Mouse (Mus musculus) lung, postnatal 0 days (tissue): ENCODE results near the gene Wdr82. TPM values are rescaled to one million over a fixed set of nuclear protein-coding genes. Genes with fewer than 3 reads are reported as not detected.
"Not testable (repeated sequence)": the region's sequence is repeated elsewhere in the genome, so short reads cannot be mapped to it uniquely, and the experiment has no call there.

Source experiments
- ATAC-seq: fragments of 200-750 bp; cut with Nextera tagmentation; 2 replicates; pipeline ENCODE4 v1.8.0; 2017; ENCODE audit warnings: moderate library complexity
- DNase-seq: peaks from one replicate; pipeline ENCODE4 v3.0.0-alpha.2; 2016; ENCODE audit warnings: low spot score
- H3K27ac ChIP-seq: fragments of 300-500 bp; sonication (generic); 2 replicates; pipeline ENCODE4 v1.5.1; 2014; ENCODE audit warnings: antibody characterized with exemption, mild to moderate bottlenecking, low read length, mixed read lengths
- H3K27me3 ChIP-seq: fragments of 300-500 bp; sonication (generic); replicated peaks from 2 replicates; pipeline ENCODE4 v1.6.1; 2014; ENCODE audit warnings: low read length, mixed read lengths; ENCODE audit not compliant: insufficient read depth
- H3K36me3 ChIP-seq: fragments of 300-500 bp; sonication (generic); 2 replicates; pipeline ENCODE4 v1.6.1; 2014; ENCODE audit warnings: low read length, mixed read lengths; ENCODE audit not compliant: insufficient read depth
- H3K4me1 ChIP-seq: fragments of 300-500 bp; sonication (generic); 2 replicates; pipeline ENCODE4 v1.6.1; 2014; ENCODE audit warnings: antibody characterized with exemption, low read depth, low read length, mixed read lengths; ENCODE audit not compliant: insufficient read depth
- H3K4me2 ChIP-seq: fragments of 300-500 bp; sonication (generic); replicated peaks from 2 replicates; pipeline ENCODE4 v1.6.1; 2014; ENCODE audit warnings: low read depth, mild to moderate bottlenecking, low read length, moderate library complexity, mixed read lengths
- H3K4me3 ChIP-seq: fragments of 300-500 bp; sonication (generic); 2 replicates; pipeline ENCODE4 v1.5.1; 2014; ENCODE audit warnings: low read depth, low read length
- H3K9ac ChIP-seq: fragments of 300-500 bp; sonication (generic); replicated peaks from 2 replicates; pipeline ENCODE4 v1.6.1; 2014; ENCODE audit warnings: low read depth, mild to moderate bottlenecking
- H3K9me3 ChIP-seq: fragments of 300-500 bp; sonication (generic); 2 replicates; pipeline ENCODE4 v1.6.1; 2016; ENCODE audit warnings: low read length, mixed read lengths
- CTCF ChIP-seq: IDR thresholded peaks from 2 replicates; pipeline ENCODE4 v1.5.1; 2016; ENCODE audit warnings: antibody characterized with exemption, mild to moderate bottlenecking
- EP300 ChIP-seq: IDR thresholded peaks from 2 replicates; pipeline ENCODE4 v1.6.1; 2016; ENCODE audit warnings: antibody characterized with exemption, mild to moderate bottlenecking, control low read depth
- WGBS: fragments of 180-500 bp; shearing (Covaris S2); extraction: QIAGEN DNeasy Blood & Tissue Kit; methylation state at CpG from one replicate; pipeline ENCODE4 v1.1.7; 2014; 5-methylcytosine and 5-hydroxymethylcytosine counted together
- polyA plus RNA-seq: library from polyadenylated mRNA; unstranded; fragments of >200 nt; fragmentation: Nextera tagmentation; extraction: Ambion mirVana; gene quantifications from 2 replicates; pipeline ENCODE4 v1.2.1, GENCODE M21; 2015

Gene Wdr82
- polyA plus RNA-seq, 1 experiment from 2014 or later: 11.3 TPM

DNA sequence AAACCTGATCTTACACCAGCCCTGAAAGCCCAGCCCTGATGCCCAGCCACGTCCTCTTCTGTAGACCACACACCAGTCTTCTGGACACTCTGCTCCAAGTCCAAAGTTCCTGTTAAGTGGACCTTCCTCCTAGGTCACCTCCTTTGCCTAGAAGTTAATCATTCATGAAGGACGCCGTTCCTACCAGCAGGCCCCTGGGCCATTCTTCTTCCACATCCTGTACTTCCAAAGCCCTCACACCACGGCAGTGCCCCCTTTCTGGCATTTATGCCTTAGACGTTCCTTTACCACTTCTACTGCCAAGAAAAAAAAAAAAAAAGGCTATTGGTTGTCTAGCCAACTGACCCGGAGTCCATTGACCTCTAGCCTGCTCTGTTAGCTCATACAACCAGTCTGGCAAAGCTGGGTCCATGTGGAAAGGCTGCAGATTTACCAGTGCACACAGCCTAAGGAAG lies 12.7 kb upstream of the Wdr82 start, which contains the start of gene Glyctk:
Gene Glyctk, minus strand, starts transcription at position 102 of the 455 bp plus-strand sequence.
- Histone ChIP-seq H3K27ac (no peak within 1 kb of the TSS), H3K27me3 (no peaks in the 10 kb centered on the region), H3K9me3 (no peaks in the 10 kb centered on the region), H3K4me2 (no peak within 1 kb of the TSS), H3K36me3 (no peaks in the 10 kb centered on the region), H3K4me1 (no peaks in the 10 kb centered on the region), H3K9ac (no peak within 1 kb of the TSS), H3K4me3 (no peak within 1 kb of the TSS)
- 69% methylated on average over 6 of the region's 6 CpGs for WGBS
- DNase-seq (no peak), ATAC-seq (no peak)
- TF ChIP-seq EP300 (no peak), CTCF (no peak)

DNA sequence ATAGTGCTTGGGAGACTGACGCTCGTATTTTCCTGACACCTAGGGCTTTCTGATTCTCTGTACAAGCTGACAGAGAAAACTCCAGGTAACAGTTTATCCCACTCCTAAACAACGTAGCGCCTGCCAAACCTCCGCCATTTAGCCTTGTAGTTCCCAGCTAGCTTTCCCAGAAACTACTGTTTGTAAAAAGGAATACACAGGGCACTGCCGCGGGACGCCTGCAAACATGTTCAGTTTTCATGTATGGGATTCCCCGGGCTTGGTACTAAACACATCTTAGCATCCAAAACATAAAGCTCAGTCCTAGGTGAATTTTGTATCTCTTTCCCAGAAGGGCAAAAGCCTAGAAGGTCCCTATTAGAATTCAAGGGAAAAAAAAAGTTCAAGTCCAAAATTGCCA lies 11.5 kb upstream of the Wdr82 start:
- H3K4me2 ChIP-seq: peak overlapping the region; percentile 61
- ATAC-seq (no peak), DNase-seq (no peak)
- TF ChIP-seq CTCF (no peak), EP300 (no peak)
- no peaks in the 10 kb centered on the region for H3K27me3 ChIP-seq
- no peaks in the 10 kb centered on the region for H3K4me1 ChIP-seq
- H3K36me3 ChIP-seq: no peaks in the 10 kb centered on the region
- no peaks in the 10 kb centered on the region for H3K9me3 ChIP-seq
- WGBS: 85% methylated on average over 9 of the region's 9 CpGs
- no peak overlapping the region for H3K9ac ChIP-seq
- H3K4me3 ChIP-seq: no peak overlapping the region
- H3K27ac ChIP-seq: no peak overlapping the region

GRCm38 (mm10) chr9:106159784-106160301 lies 10.9 kb upstream of the Wdr82 start:
- H3K36me3 ChIP-seq: no peaks in the 10 kb centered on the region
- peak overlapping the region; percentile 61 for H3K4me2 ChIP-seq
- TF ChIP-seq EP300: peak; percentile 83
- TF ChIP-seq CTCF: no peak
- DNase-seq (peak; percentile 95), ATAC-seq (peak; percentile 95)
- no peaks in the 10 kb centered on the region for H3K9me3 ChIP-seq
- 1% methylated on average over 24 of the region's 24 CpGs for WGBS
- H3K4me1 ChIP-seq: no peaks in the 10 kb centered on the region
- H3K4me3 ChIP-seq: peak overlapping the region; percentile 57
- peak overlapping the region; percentile 97 for H3K27ac ChIP-seq
- H3K9ac ChIP-seq: peak overlapping the region; percentile 58
- H3K27me3 ChIP-seq: no peaks in the 10 kb centered on the region

- H3K27ac ChIP-seq: peak overlapping the region; percentile 97
- ATAC-seq (no peak), DNase-seq (no peak)
- peak overlapping the region; percentile 61 for H3K4me2 ChIP-seq
- H3K36me3 ChIP-seq: no peaks in the 10 kb centered on the region
- peak overlapping the region; percentile 57 for H3K4me3 ChIP-seq
- no peaks in the 10 kb centered on the region for H3K27me3 ChIP-seq
- 33% methylated on average over 5 of the region's 5 CpGs for WGBS
- TF ChIP-seq EP300 (no peak), CTCF (no peak)
- H3K4me1 ChIP-seq: no peaks in the 10 kb centered on the region
- H3K9ac ChIP-seq: peak overlapping the region; percentile 58
- no peaks in the 10 kb centered on the region for H3K9me3 ChIP-seq
These were observed 10.3 kb upstream of the Wdr82 start for GRCm38 (mm10) chr9:106160426-106160825.

DNA sequence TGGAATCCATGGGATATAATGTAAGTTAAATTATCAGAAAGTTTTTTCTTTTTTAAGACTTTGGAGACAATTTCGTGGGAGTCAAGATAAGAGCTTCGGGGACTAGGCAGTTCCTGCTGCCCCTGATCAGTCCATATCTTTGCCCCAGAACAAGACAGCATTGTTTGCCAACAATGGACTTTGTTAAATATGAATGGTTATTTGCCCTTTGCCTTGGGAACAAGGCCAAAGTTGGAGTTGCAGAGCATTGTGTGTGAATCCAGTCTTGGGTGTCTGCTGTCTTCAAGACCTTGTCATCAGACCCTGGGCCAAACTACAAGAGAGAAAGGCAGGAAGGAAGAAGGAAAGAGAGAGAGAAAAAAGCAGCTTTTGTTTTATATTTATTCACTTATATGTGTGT lies 4.0 kb upstream of the Wdr82 start:
- no peaks in the 10 kb centered on the region for H3K36me3 ChIP-seq
- no peaks in the 10 kb centered on the region for H3K9me3 ChIP-seq
- H3K4me3 ChIP-seq: no peak overlapping the region
- H3K9ac ChIP-seq: no peak overlapping the region
- H3K4me2 ChIP-seq: no peak overlapping the region
- H3K4me1 ChIP-seq: peaks cover 3% of the 10 kb centered on the region; the same call in 1 of the 2 replicates
- ATAC-seq: no peak
- H3K27me3 ChIP-seq: no peaks in the 10 kb centered on the region
- no peak for DNase-seq
- H3K27ac ChIP-seq: no peak overlapping the region
- TF ChIP-seq CTCF (no peak), EP300 (no peak)
- 50% methylated on average over 2 of the region's 2 CpGs for WGBS

- no peak overlapping the region for H3K4me2 ChIP-seq
- no peak for ATAC-seq
- no peaks in the 10 kb centered on the region for H3K27me3 ChIP-seq
- no peaks in the 10 kb centered on the region for H3K36me3 ChIP-seq
- TF ChIP-seq EP300 (no peak), CTCF (no peak)
- H3K27ac ChIP-seq: no peak overlapping the region
- no peak overlapping the region for H3K4me3 ChIP-seq
- H3K9me3 ChIP-seq: no peaks in the 10 kb centered on the region
- DNase-seq: no peak
- H3K4me1 ChIP-seq: peaks cover 3% of the 10 kb centered on the region; the same call in 1 of the 2 replicates
- WGBS: 71% methylated on average over 3 of the region's 3 CpGs
- H3K9ac ChIP-seq: no peak overlapping the region
These were observed 3.5 kb upstream of the Wdr82 start for GRCm38 (mm10) chr9:106167241-106167640.

- no peak overlapping the region for H3K9ac ChIP-seq
- H3K27ac ChIP-seq: no peak overlapping the region
- no peak for TF ChIP-seq CTCF
- no peak for TF ChIP-seq EP300
- 45% methylated on average over 1 of the region's 1 CpGs for WGBS
- ATAC-seq: peak; percentile 18; the same call in 1 of the 2 replicates
- H3K4me3 ChIP-seq: no peak overlapping the region
- no peaks in the 10 kb centered on the region for H3K27me3 ChIP-seq
- no peaks in the 10 kb centered on the region for H3K9me3 ChIP-seq
- no peak overlapping the region for H3K4me2 ChIP-seq
- peaks cover 3% of the 10 kb centered on the region; the same call in 1 of the 2 replicates for H3K4me1 ChIP-seq
- H3K36me3 ChIP-seq: no peaks in the 10 kb centered on the region
- DNase-seq: peak; percentile 78
These were observed 3.0 kb upstream of the Wdr82 start for GRCm38 (mm10) chr9:106167703-106168102.

GRCm38 (mm10) chr9:106169006-106169405 lies 1.7 kb upstream of the Wdr82 start:
- 82% methylated on average over 1 of the region's 1 CpGs for WGBS
- not testable (repeated sequence) for H3K27me3 ChIP-seq, H3K36me3 ChIP-seq, H3K4me3 ChIP-seq, H3K4me2 ChIP-seq, DNase-seq, H3K9ac ChIP-seq, H3K27ac ChIP-seq, ATAC-seq, H3K4me1 ChIP-seq, H3K9me3 ChIP-seq
